Mouse (Mus musculus) forebrain, embryonic 14.5 days (tissue): Measurements from ENCODE around the gene Terb1. TPM values are rescaled to one million over a fixed set of nuclear protein-coding genes. Genes with fewer than 3 reads are reported as not detected.

Experiments
- ATAC-seq: fragments of 200-750 bp; cut with Nextera tagmentation; 2 replicates; pipeline ENCODE4 v1.8.0; 2017; ENCODE audit warnings: mild to moderate bottlenecking, moderate library complexity
- DNase-seq: peaks from one replicate; pipeline ENCODE4 v3.0.0-alpha.2; 2015; ENCODE audit warnings: low spot score
- H3K27ac ChIP-seq: fragments of 300-500 bp; sonication (generic); 2 replicates; pipeline ENCODE4 v1.5.1; 2014; ENCODE audit warnings: low read depth, mild to moderate bottlenecking, control low read depth, low read length, moderate library complexity
- H3K27me3 ChIP-seq: fragments of 300-500 bp; sonication (generic); replicated peaks from 2 replicates; pipeline ENCODE4 v1.6.1; 2014; ENCODE audit warnings: low read length, control low read depth, mixed read lengths; ENCODE audit not compliant: control insufficient read depth, insufficient read depth
- H3K36me3 ChIP-seq: fragments of 300-500 bp; sonication (generic); 2 replicates; pipeline ENCODE4 v1.6.1; 2014; ENCODE audit warnings: low read length, control low read depth; ENCODE audit not compliant: control insufficient read depth, insufficient read depth
- H3K4me1 ChIP-seq: fragments of 300-500 bp; sonication (generic); 2 replicates; pipeline ENCODE4 v1.6.1; 2014; ENCODE audit warnings: antibody characterized with exemption, low read length, control low read depth; ENCODE audit not compliant: control insufficient read depth, insufficient read depth
- H3K4me2 ChIP-seq: fragments of 300-500 bp; sonication (generic); 2 replicates; pipeline ENCODE4 v1.6.1; 2014; ENCODE audit warnings: mild to moderate bottlenecking, control low read depth, low read length
- H3K4me3 ChIP-seq: fragments of 300-500 bp; sonication (generic); 2 replicates; pipeline ENCODE4 v1.5.1; 2014; ENCODE audit warnings: low read depth, low read length, control low read depth
- H3K9ac ChIP-seq: fragments of 300-500 bp; sonication (generic); 2 replicates; pipeline ENCODE4 v1.6.1; 2014; ENCODE audit warnings: mild to moderate bottlenecking, low read length, control low read depth, moderate library complexity
- H3K9me3 ChIP-seq: fragments of 300-500 bp; sonication (generic); replicated peaks from 2 replicates; pipeline ENCODE4 v1.6.1; 2016; ENCODE audit warnings: low read length, control low read depth, mixed read lengths; ENCODE audit not compliant: control insufficient read depth
- WGBS: fragments of 180-500 bp; shearing (Covaris S2); extraction: QIAGEN DNeasy Blood & Tissue Kit; methylation state at CpG from one replicate; pipeline ENCODE4 v1.1.7; 2014; 5-methylcytosine and 5-hydroxymethylcytosine counted together
- polyA plus RNA-seq: library from polyadenylated mRNA; unstranded; fragments of >200 nt; fragmentation: Nextera tagmentation; extraction: Ambion mirVana; gene quantifications from 2 replicates; pipeline ENCODE4 v1.2.1, GENCODE M21; 2014

Gene Terb1
- polyA plus RNA-seq, result 0.12 and 0.15 TPM in 2 replicates

GRCm38 (mm10) chr8:104509061-104510006 is at the start of gene Terb1:
Gene Terb1 (minus strand): TSS chr8:104509910.
- Histone ChIP-seq H3K4me2 (peak within 1 kb of the TSS; percentile 99), H3K27me3 (no peaks in the 10 kb centered on the region), H3K27ac (no peak within 1 kb of the TSS), H3K36me3 (peaks cover 18% of the 10 kb centered on the region), H3K9ac (peak within 1 kb of the TSS; percentile 77), H3K9me3 (no peaks in the 10 kb centered on the region), H3K4me1 (peaks cover 3% of the 10 kb centered on the region; the same call in 1 of the 2 replicates), H3K4me3 (peak within 1 kb of the TSS; percentile 49)
- DNase-seq, result peak; percentile 33
- ATAC-seq, result peak; percentile 79
- 2% methylated on average over 64 of the region's 64 CpGs for WGBS

- H3K27me3 ChIP-seq, result no peaks in the 10 kb centered on the region
- H3K4me1 ChIP-seq, result no peaks in the 10 kb centered on the region
- H3K9ac ChIP-seq, result no peak overlapping the region
- no peak for DNase-seq
- H3K27ac ChIP-seq, result no peak overlapping the region
- no peak for ATAC-seq
- 88% methylated on average over 7 of the region's 7 CpGs for WGBS
- no peaks in the 10 kb centered on the region for H3K36me3 ChIP-seq
- H3K9me3 ChIP-seq, result no peaks in the 10 kb centered on the region
- H3K4me3 ChIP-seq, result no peak overlapping the region
- H3K4me2 ChIP-seq, result no peak overlapping the region
Observed at GRCm38 (mm10) chr8:104557226-104557625, 47.5 kb upstream of the Terb1 start.

GRCm38 (mm10) chr8:104555191-104555590 is 45.5 kb upstream of the Terb1 start:
- WGBS, result 89% methylated on average over 4 of the region's 4 CpGs

GRCm38 (mm10) chr8:104543440-104544045 is 33.8 kb upstream of the Terb1 start:
- Histone ChIP-seq H3K27me3 (peaks cover 31% of the 10 kb centered on the region), H3K4me1 (0 out of 2 replicates have a peak, but pooled peaks cover 3% of the 10 kb centered on the region), H3K27ac (no peak overlapping the region), H3K9me3 (no peaks in the 10 kb centered on the region), H3K36me3 (no peaks in the 10 kb centered on the region), H3K4me2 (no peak overlapping the region), H3K4me3 (no peak overlapping the region), H3K9ac (no peak overlapping the region)
- ATAC-seq, result no peak
- DNase-seq, result no peak
- WGBS, result 83% methylated on average over 8 of the region's 8 CpGs

More at GRCm38 (mm10) chr8:104555191-104555590, 45.5 kb upstream of the Terb1 start:
- no peak overlapping the region for H3K9ac ChIP-seq
- H3K9me3 ChIP-seq, result no peaks in the 10 kb centered on the region
- DNase-seq (no peak), ATAC-seq (no peak)
- no peak overlapping the region for H3K4me2 ChIP-seq
- no peaks in the 10 kb centered on the region for H3K36me3 ChIP-seq
- H3K27ac ChIP-seq, result no peak overlapping the region
- H3K4me1 ChIP-seq, result no peaks in the 10 kb centered on the region
- H3K4me3 ChIP-seq, result no peak overlapping the region
- no peaks in the 10 kb centered on the region for H3K27me3 ChIP-seq

- 0 out of 2 replicates have a peak, but pooled peaks cover 3% of the 10 kb centered on the region for H3K4me1 ChIP-seq
- H3K36me3 ChIP-seq, result no peaks in the 10 kb centered on the region
- H3K4me2 ChIP-seq, result no peak overlapping the region
- ATAC-seq, result no peak
- no peak overlapping the region for H3K27ac ChIP-seq
- no peak overlapping the region for H3K9ac ChIP-seq
- H3K4me3 ChIP-seq, result no peak overlapping the region
- WGBS, result 3% methylated on average over 11 of the region's 11 CpGs
- no peak for DNase-seq
- peaks cover 31% of the 10 kb centered on the region for H3K27me3 ChIP-seq
- no peaks in the 10 kb centered on the region for H3K9me3 ChIP-seq
Observed at GRCm38 (mm10) chr8:104542160-104542559, 32.5 kb upstream of the Terb1 start.

GRCm38 (mm10) chr8:104541515-104541880 is 31.8 kb upstream of the Terb1 start:
- Histone ChIP-seq H3K4me1 (0 out of 2 replicates have a peak, but pooled peaks cover 3% of the 10 kb centered on the region), H3K4me2 (peak overlapping the region; percentile 97), H3K36me3 (no peaks in the 10 kb centered on the region), H3K27me3 (peaks cover 31% of the 10 kb centered on the region), H3K27ac (no peak overlapping the region), H3K9ac (no peak overlapping the region), H3K9me3 (no peaks in the 10 kb centered on the region), H3K4me3 (peak overlapping the region; percentile 43)
- DNase-seq, result no peak
- ATAC-seq, result no peak
- 14% methylated on average over 8 of the region's 8 CpGs for WGBS

- DNase-seq, result peak; percentile 19
- H3K4me2 ChIP-seq, result peak overlapping the region; percentile 97
- 0 out of 2 replicates have a peak, but pooled peaks cover 3% of the 10 kb centered on the region for H3K4me1 ChIP-seq
- H3K9ac ChIP-seq, result peak overlapping the region; percentile 60
- no peaks in the 10 kb centered on the region for H3K9me3 ChIP-seq
- ATAC-seq, result peak; percentile 61
- peak overlapping the region; percentile 43 for H3K4me3 ChIP-seq
- no peak overlapping the region for H3K27ac ChIP-seq
- H3K36me3 ChIP-seq, result no peaks in the 10 kb centered on the region
- WGBS, result 1% methylated on average over 65 of the region's 76 CpGs
- peaks cover 31% of the 10 kb centered on the region for H3K27me3 ChIP-seq
Observed at GRCm38 (mm10) chr8:104540710-104541514, 31.2 kb upstream of the Terb1 start.

GRCm38 (mm10) chr8:104540238-104540637 is 30.5 kb upstream of the Terb1 start:
- H3K27ac ChIP-seq, result no peak overlapping the region
- H3K27me3 ChIP-seq, result peaks cover 31% of the 10 kb centered on the region
- H3K36me3 ChIP-seq, result no peaks in the 10 kb centered on the region
- 35% methylated on average over 7 of the region's 7 CpGs for WGBS
- DNase-seq (no peak), ATAC-seq (peak; percentile 30; the same call in 1 of the 2 replicates)
- H3K9me3 ChIP-seq, result no peaks in the 10 kb centered on the region
- H3K4me2 ChIP-seq, result peak overlapping the region; percentile 97
- 0 out of 2 replicates have a peak, but pooled peaks cover 3% of the 10 kb centered on the region for H3K4me1 ChIP-seq
- H3K4me3 ChIP-seq, result peak overlapping the region; percentile 43
- H3K9ac ChIP-seq, result peak overlapping the region; percentile 60; the same call in 1 of the 2 replicates
